Mouse (Mus musculus): ENCODE measurements at regions not wholly inside any gene's neighbourhood (a gene's known extent, or its start where the extent isn't known, plus 50 kb on each side); places are given as distances from the start of the nearest gene placed in this dataset.

DNA sequence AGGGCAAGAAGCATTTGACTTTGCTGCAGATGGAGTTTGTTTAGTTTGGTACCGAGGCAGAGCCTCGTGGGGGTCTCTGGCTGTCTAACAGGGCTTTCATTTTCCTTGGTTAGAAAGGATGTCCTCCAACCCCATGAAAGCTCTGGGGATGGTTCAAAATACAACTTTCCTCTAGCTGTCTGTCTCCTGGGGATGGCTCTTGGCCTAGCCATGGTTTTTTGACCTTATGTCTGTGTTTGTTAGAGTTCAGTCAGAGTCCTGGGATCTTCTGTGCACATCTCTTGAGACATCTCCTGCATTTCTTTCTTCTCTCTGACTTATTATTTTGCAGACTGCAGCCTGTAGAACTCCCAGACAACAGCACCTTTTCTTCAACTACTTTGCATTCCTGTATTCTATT, 186.6 kb upstream of the Gm11042 start:
- Histone ChIP-seq H3K9me3 (no peaks in the 10 kb centered on the region), H3K4me2 (replicated peaks) (no peak overlapping the region), H3K4me1 (no peaks in the 10 kb centered on the region), H3K27me3 (no peaks in the 10 kb centered on the region), H3K27ac (no peak overlapping the region), H3K4me3 (no peak overlapping the region), H3K36me3 (no peaks in the 10 kb centered on the region), H3K9ac (no peak overlapping the region)
- no peak for ATAC-seq (ENCODE audit: insufficient number of reproducible peaks, insufficient read depth, low FRiP score, low TSS enrichment)
- WGBS: 62% methylated on average over 2 of the region's 2 CpGs

- H3K9me3 ChIP-seq: no peaks in the 10 kb centered on the region
- H3K4me2 ChIP-seq (replicated peaks): no peak overlapping the region
- H3K27me3 ChIP-seq: no peaks in the 10 kb centered on the region
- 64% methylated on average over 2 of the region's 2 CpGs for WGBS
- no peak overlapping the region for H3K9ac ChIP-seq
- H3K4me3 ChIP-seq: no peak overlapping the region
- H3K4me1 ChIP-seq: no peaks in the 10 kb centered on the region
- no peak for ATAC-seq (ENCODE audit: insufficient number of reproducible peaks, insufficient read depth, low FRiP score, low TSS enrichment)
- no peaks in the 10 kb centered on the region for H3K36me3 ChIP-seq
- H3K27ac ChIP-seq: no peak overlapping the region
These were observed 161.4 kb upstream of the Gm11042 start for GRCm38 (mm10) chr12:74477619-74478018.

GRCm38 (mm10) chr12:74474741-74475140, 158.5 kb upstream of the Gm11042 start:
- WGBS: 93% methylated on average over 1 of the region's 1 CpGs

DNA sequence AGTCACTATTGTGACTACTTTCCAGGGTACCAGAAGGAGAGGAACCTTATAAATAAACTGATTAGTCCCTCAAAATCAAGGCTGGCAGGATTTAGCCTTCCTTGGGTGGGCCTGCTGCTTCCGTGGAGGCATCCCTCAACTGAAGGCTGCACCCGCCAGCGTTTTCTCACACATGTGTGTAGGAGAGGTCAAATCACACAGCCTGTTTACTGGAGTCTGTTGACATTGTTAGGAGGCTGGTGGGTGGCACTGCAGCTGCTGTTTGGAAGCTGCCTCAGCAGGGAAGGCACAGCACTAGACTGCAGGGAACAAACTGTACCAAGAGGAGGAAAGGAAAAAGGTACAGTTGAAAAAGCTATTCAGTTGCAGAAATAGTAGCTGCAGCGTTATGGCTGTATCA, 142.3 kb upstream of the Gm11042 start:
- H3K9ac ChIP-seq: no peak overlapping the region
- H3K4me3 ChIP-seq: no peak overlapping the region
- 33% methylated on average over 4 of the region's 4 CpGs for WGBS
- H3K4me2 ChIP-seq (replicated peaks): no peak overlapping the region
- no peak overlapping the region for H3K27ac ChIP-seq
- no peaks in the 10 kb centered on the region for H3K27me3 ChIP-seq
- no peaks in the 10 kb centered on the region for H3K36me3 ChIP-seq
- no peaks in the 10 kb centered on the region for H3K4me1 ChIP-seq
- no peak for ATAC-seq (ENCODE audit: insufficient number of reproducible peaks, insufficient read depth, low FRiP score, low TSS enrichment)
- no peaks in the 10 kb centered on the region for H3K9me3 ChIP-seq

More at GRCm38 (mm10) chr12:74474741-74475140, 158.5 kb upstream of the Gm11042 start:
- no peak overlapping the region for H3K9ac ChIP-seq
- ATAC-seq (ENCODE audit: insufficient number of reproducible peaks, insufficient read depth, low FRiP score, low TSS enrichment): no peak
- no peaks in the 10 kb centered on the region for H3K9me3 ChIP-seq
- no peaks in the 10 kb centered on the region for H3K4me1 ChIP-seq
- no peaks in the 10 kb centered on the region for H3K36me3 ChIP-seq
- no peak overlapping the region for H3K4me3 ChIP-seq
- no peaks in the 10 kb centered on the region for H3K27me3 ChIP-seq
- H3K4me2 ChIP-seq (replicated peaks): no peak overlapping the region
- H3K27ac ChIP-seq: no peak overlapping the region

GRCm38 (mm10) chr12:74452375-74453090, 136.3 kb upstream of the Gm11042 start:
- Histone ChIP-seq H3K9ac (no peak overlapping the region), H3K27me3 (no peaks in the 10 kb centered on the region), H3K4me1 (peaks cover 24% of the 10 kb centered on the region), H3K9me3 (no peaks in the 10 kb centered on the region), H3K4me3 (no peak overlapping the region), H3K4me2 (replicated peaks) (no peak overlapping the region), H3K27ac (no peak overlapping the region), H3K36me3 (no peaks in the 10 kb centered on the region)
- no peak for ATAC-seq (ENCODE audit: insufficient number of reproducible peaks, insufficient read depth, low FRiP score, low TSS enrichment)
- WGBS: 41% methylated on average over 4 of the region's 4 CpGs

DNA sequence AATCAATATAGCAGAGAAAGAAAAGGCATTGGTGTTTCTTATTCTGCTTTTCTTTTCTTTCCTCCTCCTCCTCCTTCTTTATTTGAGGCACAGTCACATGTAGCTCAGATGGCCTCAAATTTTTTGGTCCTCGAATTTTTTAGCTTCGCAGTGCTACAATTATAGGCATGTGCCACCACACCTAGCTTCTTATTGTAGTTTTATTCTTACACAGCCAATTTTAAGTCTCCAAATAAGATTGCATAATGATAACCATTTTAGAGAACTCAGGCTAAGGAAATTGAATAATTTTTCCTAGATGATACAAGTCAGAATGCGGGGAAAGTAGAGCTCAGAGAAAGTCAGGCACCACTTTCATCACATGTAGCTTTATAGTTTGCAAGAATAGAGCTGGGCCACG, 132.1 kb upstream of the Gm11042 start:
- H3K27me3 ChIP-seq: no peaks in the 10 kb centered on the region
- H3K9me3 ChIP-seq: no peaks in the 10 kb centered on the region
- no peak overlapping the region for H3K4me2 ChIP-seq (replicated peaks)
- ATAC-seq (ENCODE audit: insufficient number of reproducible peaks, insufficient read depth, low FRiP score, low TSS enrichment): no peak
- no peak overlapping the region for H3K9ac ChIP-seq
- H3K4me1 ChIP-seq: peaks cover 24% of the 10 kb centered on the region
- no peaks in the 10 kb centered on the region for H3K36me3 ChIP-seq
- no peak overlapping the region for H3K4me3 ChIP-seq
- H3K27ac ChIP-seq: no peak overlapping the region
- WGBS: 78% methylated on average over 4 of the region's 4 CpGs

DNA sequence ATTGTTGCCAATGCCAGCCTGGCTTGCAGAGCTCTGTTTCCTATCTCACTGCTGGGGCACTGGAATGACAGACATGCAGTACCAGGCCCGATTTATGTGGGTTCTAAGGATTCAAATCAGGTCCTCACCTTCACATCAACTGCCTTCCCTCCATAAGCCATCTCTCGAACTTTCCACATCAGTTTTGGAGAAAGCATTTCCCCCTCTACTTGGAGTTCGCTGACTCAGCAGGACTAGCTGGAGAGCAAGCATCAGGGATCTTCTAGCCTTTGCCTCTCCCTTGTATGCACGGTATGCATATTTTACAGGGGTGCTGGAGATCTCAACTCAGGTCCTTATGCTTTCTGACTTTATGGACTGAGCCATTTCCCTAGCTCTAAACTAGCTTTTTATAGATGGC, 118.7 kb upstream of the Gm11042 start:
- H3K9ac ChIP-seq: no peak overlapping the region
- no peaks in the 10 kb centered on the region for H3K27me3 ChIP-seq
- H3K27ac ChIP-seq: no peak overlapping the region
- H3K9me3 ChIP-seq: no peaks in the 10 kb centered on the region
- 86% methylated on average over 4 of the region's 4 CpGs for WGBS
- no peak overlapping the region for H3K4me2 ChIP-seq (replicated peaks)
- H3K4me3 ChIP-seq: no peak overlapping the region
- no peaks in the 10 kb centered on the region for H3K36me3 ChIP-seq
- H3K4me1 ChIP-seq: no peaks in the 10 kb centered on the region
- no peak for ATAC-seq (ENCODE audit: insufficient number of reproducible peaks, insufficient read depth, low FRiP score, low TSS enrichment)

DNA sequence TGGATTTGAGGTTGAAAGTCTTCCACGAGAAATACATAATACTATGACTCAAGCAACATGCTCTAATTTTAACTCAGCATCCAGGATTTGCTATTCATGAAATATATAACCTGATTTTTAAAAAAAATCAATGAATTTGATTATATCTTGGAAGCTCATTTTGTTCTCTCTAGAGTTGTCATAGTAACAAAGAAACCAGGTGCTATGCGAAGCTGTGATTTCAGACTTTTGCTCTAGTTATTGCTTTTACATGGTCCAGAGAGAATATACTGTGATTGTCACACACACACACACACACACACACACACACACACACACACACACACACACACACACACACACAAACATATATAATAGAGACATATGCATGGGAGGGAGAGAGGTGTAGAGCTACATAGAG, 98.5 kb upstream of the Gm11042 start:
- H3K27me3 ChIP-seq: no peaks in the 10 kb centered on the region
- WGBS: 88% methylated on average over 2 of the region's 2 CpGs
- no peaks in the 10 kb centered on the region for H3K36me3 ChIP-seq
- no peak overlapping the region for H3K9ac ChIP-seq
- no peak overlapping the region for H3K27ac ChIP-seq
- H3K4me2 ChIP-seq (replicated peaks): no peak overlapping the region
- H3K9me3 ChIP-seq: no peaks in the 10 kb centered on the region
- H3K4me3 ChIP-seq: no peak overlapping the region
- no peaks in the 10 kb centered on the region for H3K4me1 ChIP-seq
- no peak for ATAC-seq (ENCODE audit: insufficient number of reproducible peaks, insufficient read depth, low FRiP score, low TSS enrichment)

GRCm38 (mm10) chr12:74410511-74410910, 94.3 kb upstream of the Gm11042 start:
- no peak overlapping the region for H3K27ac ChIP-seq
- H3K36me3 ChIP-seq: no peaks in the 10 kb centered on the region
- no peak overlapping the region for H3K4me2 ChIP-seq (replicated peaks)
- H3K4me3 ChIP-seq: no peak overlapping the region
- ATAC-seq (ENCODE audit: insufficient number of reproducible peaks, insufficient read depth, low FRiP score, low TSS enrichment): no peak
- no peaks in the 10 kb centered on the region for H3K4me1 ChIP-seq
- H3K9me3 ChIP-seq: no peaks in the 10 kb centered on the region
- WGBS: 92% methylated on average over 2 of the region's 2 CpGs
- no peak overlapping the region for H3K9ac ChIP-seq
- H3K27me3 ChIP-seq: no peaks in the 10 kb centered on the region

DNA sequence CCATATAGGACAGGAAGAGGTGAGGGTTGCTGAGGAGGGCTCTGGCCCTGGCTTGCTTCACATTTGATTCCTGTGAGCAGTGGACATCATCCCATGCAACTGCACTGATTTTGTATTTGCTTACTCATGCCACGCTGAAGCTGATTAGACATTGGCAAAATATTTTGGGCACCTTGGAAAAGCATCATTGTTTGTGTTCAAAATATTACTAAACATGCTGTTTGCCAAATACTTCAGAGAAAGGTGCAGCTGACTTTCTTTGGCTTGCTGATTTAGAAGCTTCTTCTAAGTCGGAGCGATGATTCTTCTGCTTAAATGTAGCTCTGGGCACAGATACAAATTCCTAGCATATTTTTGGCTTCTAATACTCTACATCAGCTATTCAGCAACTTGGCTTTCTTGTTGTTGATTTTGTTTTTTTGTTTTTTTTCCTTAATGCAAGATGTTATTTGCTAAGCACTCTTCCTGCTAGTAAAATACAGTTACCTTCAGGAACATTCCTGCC, 91.4 kb upstream of the Gm11042 start:
- Histone ChIP-seq H3K27ac (no peak overlapping the region), H3K9ac (no peak overlapping the region), H3K4me3 (no peak overlapping the region), H3K27me3 (no peaks in the 10 kb centered on the region), H3K9me3 (no peaks in the 10 kb centered on the region), H3K4me2 (replicated peaks) (no peak overlapping the region), H3K36me3 (no peaks in the 10 kb centered on the region), H3K4me1 (no peaks in the 10 kb centered on the region)
- WGBS: 77% methylated on average over 3 of the region's 3 CpGs
- no peak for ATAC-seq (ENCODE audit: insufficient number of reproducible peaks, insufficient read depth, low FRiP score, low TSS enrichment)

DNA sequence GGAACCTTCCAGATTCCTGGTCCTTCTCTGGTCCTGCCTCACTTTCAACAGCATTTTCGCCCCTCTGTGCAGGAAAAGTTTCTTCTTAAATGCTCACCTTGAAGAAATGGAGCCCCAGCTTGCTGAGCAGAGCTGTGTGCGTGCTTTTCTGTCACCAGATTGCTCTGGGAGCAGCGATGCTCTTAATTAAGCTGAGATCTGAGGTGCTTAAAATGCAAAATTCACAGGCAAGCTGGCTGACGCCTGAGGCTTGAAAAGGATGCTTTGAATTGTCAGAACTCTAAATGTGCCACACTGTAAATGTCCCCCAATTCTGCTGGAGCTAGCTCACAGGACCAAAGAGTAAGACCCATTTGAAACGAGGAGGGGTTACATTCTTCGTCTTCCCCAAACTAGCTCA, 73.6 kb upstream of the Gm11042 start:
- WGBS: 71% methylated on average over 6 of the region's 6 CpGs

More for the DNA sequence above, 73.6 kb upstream of the Gm11042 start:
- H3K36me3 ChIP-seq: no peaks in the 10 kb centered on the region
- H3K4me1 ChIP-seq: no peaks in the 10 kb centered on the region
- H3K27me3 ChIP-seq: no peaks in the 10 kb centered on the region
- H3K27ac ChIP-seq: no peak overlapping the region
- ATAC-seq (ENCODE audit: insufficient number of reproducible peaks, insufficient read depth, low FRiP score, low TSS enrichment): no peak
- no peak overlapping the region for H3K4me3 ChIP-seq
- no peak overlapping the region for H3K4me2 ChIP-seq (replicated peaks)
- no peak overlapping the region for H3K9ac ChIP-seq
- no peaks in the 10 kb centered on the region for H3K9me3 ChIP-seq
